In the genomic region with DNA sequence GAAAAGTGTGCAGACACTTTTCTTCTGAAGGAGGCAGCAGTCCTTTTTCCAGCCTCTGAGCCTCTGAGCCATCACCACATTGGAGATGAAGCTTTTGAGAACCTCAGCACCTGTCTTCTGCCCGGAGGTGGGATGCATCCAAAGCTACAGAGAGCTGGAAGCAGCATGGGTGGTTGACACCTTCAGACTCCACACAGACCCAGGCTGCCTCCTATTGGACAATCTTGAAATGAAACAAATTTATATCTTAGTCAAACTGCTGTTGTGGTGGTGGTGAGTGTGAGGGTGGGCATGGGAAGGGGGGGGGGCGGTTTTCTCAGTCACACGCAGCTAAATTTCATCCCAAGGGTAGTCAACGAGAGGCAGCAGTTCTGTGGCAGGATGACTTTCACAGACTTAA, we compare ENCODE assay signal across 22 mouse cellular contexts. TPM values are rescaled to one million over a fixed set of nuclear protein-coding genes. Genes with fewer than 3 reads are reported as not detected.
DNase-seq lines count a peak whose midpoint lies in the region; ATAC-seq and TF ChIP-seq lines count a peak whose summit lies in the region.
"Had no signal": no experiment of that assay in that cellular context is flagged by ENCODE, and none has a peak within 500 bp of the region (broad histone marks: within the 10 kb centered on the region; RNA-seq: fewer than 3 reads in every experiment).

No protein-coding gene starts in this region.

- H3K9ac ChIP-seq in forebrain, postnatal 0 days = no peak overlapping the region
- H3K9ac ChIP-seq in forebrain, embryonic 15.5 days (replicated peaks) = no peak overlapping the region
- H3K9ac ChIP-seq: embryonic facial prominence, embryonic 12.5 days; forebrain, embryonic 12.5 days; hindbrain, embryonic 13.5 days had no signal

- no peak for DNase-seq in forebrain, postnatal 0 days
- DNase-seq in kidney, adult 2 months = no peak
- no peak for DNase-seq in kidney, adult 8-10 months
- DNase-seq in A20 (ENCODE audit: low read depth, low spot score) = peak; percentile 11
- DNase-seq: adrenal gland, postnatal 14 days; cerebellum, adult 2 months; cerebellum, postnatal 10 days; gastrocnemius, postnatal 10 days; heart, adult 18-20 months; heart, postnatal 10 days; heart, postnatal 4 days had no signal

- no peak overlapping the region for H3K27ac ChIP-seq in forebrain, postnatal 0 days (ENCODE audit: low read depth, low read length)
- no peak overlapping the region for H3K27ac ChIP-seq in forebrain, embryonic 15.5 days (replicated peaks)
- no peak overlapping the region for H3K27ac ChIP-seq in kidney, adult 2 months (ENCODE audit: insufficient read depth, low read depth, low read length)
- H3K27ac ChIP-seq in small intestine, adult 2 months (ENCODE audit: insufficient read depth, low read depth, low read length) = no peak overlapping the region
- H3K27ac ChIP-seq: embryonic facial prominence, embryonic 12.5 days; forebrain, embryonic 12.5 days; heart, embryonic 10.5 days; hindbrain, embryonic 13.5 days had no signal

- H3K27me3 ChIP-seq in forebrain, postnatal 0 days (ENCODE audit: insufficient read depth, low read length) = no peaks in the 10 kb centered on the region; the same call in 1 of the 2 replicates
- H3K27me3 ChIP-seq in forebrain, embryonic 15.5 days = no peaks in the 10 kb centered on the region
- no peaks in the 10 kb centered on the region for H3K27me3 ChIP-seq in kidney, adult 2 months (replicated peaks; ENCODE audit: control insufficient read depth, insufficient read depth, low read length)
- H3K27me3 ChIP-seq in small intestine, adult 2 months (ENCODE audit: control insufficient read depth, insufficient read depth, low read length) = no peaks in the 10 kb centered on the region
- H3K27me3 ChIP-seq: embryonic facial prominence, embryonic 12.5 days; forebrain, embryonic 12.5 days; hindbrain, embryonic 13.5 days had no signal

- no peak overlapping the region for H3K4me3 ChIP-seq in forebrain, postnatal 0 days (ENCODE audit: low read depth, low read length)
- no peak overlapping the region for H3K4me3 ChIP-seq in forebrain, embryonic 15.5 days
- H3K4me3 ChIP-seq in kidney, adult 2 months (ENCODE audit: insufficient read depth, low read depth, low read length) = no peak overlapping the region
- H3K4me3 ChIP-seq in small intestine, adult 2 months (ENCODE audit: low read depth, low read length) = no peak overlapping the region
- H3K4me3 ChIP-seq: embryonic facial prominence, embryonic 12.5 days; forebrain, embryonic 12.5 days; heart, embryonic 10.5 days; hindbrain, embryonic 13.5 days had no signal

- H3K36me3 ChIP-seq in forebrain, postnatal 0 days (ENCODE audit: insufficient read depth) = no peaks in the 10 kb centered on the region
- no peaks in the 10 kb centered on the region for H3K36me3 ChIP-seq in forebrain, embryonic 15.5 days
- H3K36me3 ChIP-seq in kidney, adult 2 months (ENCODE audit: control insufficient read depth, insufficient read depth, low read length) = no peaks in the 10 kb centered on the region
- no peaks in the 10 kb centered on the region for H3K36me3 ChIP-seq in small intestine, adult 2 months (ENCODE audit: control insufficient read depth, insufficient read depth, low read length)
- H3K36me3 ChIP-seq: embryonic facial prominence, embryonic 12.5 days; forebrain, embryonic 12.5 days; heart, embryonic 10.5 days; hindbrain, embryonic 13.5 days had no signal

- no peak for TF ChIP-seq POLR2A in kidney, adult 2 months (IDR thresholded peaks at IDR 0.05; ENCODE audit: low read depth, low read length)
- TF ChIP-seq POLR2A in small intestine, adult 2 months (IDR thresholded peaks at IDR 0.05; ENCODE audit: low read depth, low read length) = no peak

- H3K4me2 ChIP-seq in forebrain, postnatal 0 days (ENCODE audit: low read depth) = no peak overlapping the region
- H3K4me2 ChIP-seq in forebrain, embryonic 15.5 days (replicated peaks) = no peak overlapping the region
- H3K4me2 ChIP-seq: embryonic facial prominence, embryonic 12.5 days; forebrain, embryonic 12.5 days; hindbrain, embryonic 13.5 days had no signal

- WGBS in forebrain, postnatal 0 days = 70% methylated on average over 4 of the region's 4 CpGs
- 64% methylated on average over 4 of the region's 4 CpGs for WGBS in forebrain, embryonic 15.5 days
- WGBS in kidney, adult 2 months = 49% methylated on average over 4 of the region's 4 CpGs
- 50% methylated on average over 4 of the region's 4 CpGs for WGBS in small intestine, adult 2 months

- ATAC-seq in forebrain, postnatal 0 days = no peak
- ATAC-seq in forebrain, embryonic 15.5 days (replicated peaks) = no peak
- ATAC-seq in erythroid progenitor cell, adult 5-6 weeks (replicated peaks; ENCODE audit: low FRiP score, poor library complexity, severe bottlenecking) = no peak
- ATAC-seq: activated CD4-positive, CD25-positive, alpha-beta regulatory T cell, adult 4 months; Patski had no signal

- H3K9me3 ChIP-seq in forebrain, postnatal 0 days (ENCODE audit: low read length) = no peaks in the 10 kb centered on the region
- H3K9me3 ChIP-seq in forebrain, embryonic 15.5 days = no peaks in the 10 kb centered on the region
- H3K9me3 ChIP-seq: embryonic facial prominence, embryonic 12.5 days; forebrain, embryonic 12.5 days; heart, embryonic 10.5 days; hindbrain, embryonic 13.5 days had no signal

- TF ChIP-seq CTCF in forebrain, postnatal 0 days (IDR thresholded peaks at IDR 0.05; ENCODE audit: low read depth) = peak; percentile 39
- TF ChIP-seq CTCF in kidney, adult 2 months (conservative IDR thresholded peaks at IDR 0.05; ENCODE audit: insufficient read depth, insufficient read length, low read depth, low read length) = 0 out of 2 replicates have a peak, but pooled peaks have one; percentile 3
- peak; percentile 46; the same call in 1 of the 2 replicates for TF ChIP-seq CTCF in small intestine, adult 2 months (IDR thresholded peaks at IDR 0.05; ENCODE audit: extremely low read depth, insufficient read length, insufficient replicate concordance, low read depth, low read length)

- no peaks in the 10 kb centered on the region for H3K4me1 ChIP-seq in forebrain, postnatal 0 days (ENCODE audit: insufficient read depth)
- no peaks in the 10 kb centered on the region for H3K4me1 ChIP-seq in forebrain, embryonic 15.5 days
- no peaks in the 10 kb centered on the region for H3K4me1 ChIP-seq in kidney, adult 2 months (ENCODE audit: control insufficient read depth, insufficient read depth, low read length)
- no peaks in the 10 kb centered on the region for H3K4me1 ChIP-seq in small intestine, adult 2 months (ENCODE audit: control insufficient read depth, insufficient read depth, insufficient read length, low read length)
- H3K4me1 ChIP-seq: embryonic facial prominence, embryonic 12.5 days; heart, embryonic 10.5 days; hindbrain, embryonic 13.5 days had no signal

RNA-seq across cellular contexts. Expression of gene Hs3st2, which starts 12.7 kb away (rescaled TPM):
- 17.9 and 28.3 TPM in 2 replicates for total RNA-seq in forebrain, postnatal 0 days (2014; rRNA removed)
- 22.3 and 31.7 TPM in 2 replicates for polyA plus RNA-seq in forebrain, postnatal 0 days (2015; fragmentation: Nextera tagmentation; extraction: Ambion mirVana)
- 12.7 and 15.5 TPM in 2 replicates for polyA plus RNA-seq in forebrain, embryonic 15.5 days (2015; fragmentation: Nextera tagmentation; extraction: Ambion mirVana)
- 0.03 TPM in 1 of 2 replicates, not detected in the other for polyA plus RNA-seq in kidney, adult 2 months (2012; rRNA removed)
- polyA plus RNA-seq in small intestine, adult 2 months (2012; rRNA removed) = 0.11 and 0.23 TPM in 2 replicates
- total RNA-seq in erythroid progenitor cell, adult 5-6 weeks (2015; ENCODE audit: low replicate concordance) = not detected in 2 replicates
- total RNA-seq in erythroid progenitor cell, adult 5-6 weeks (2017; ENCODE audit: low replicate concordance) = not detected in 2 replicates
- total RNA-seq: common myeloid progenitor, adult 5-6 weeks; heart, adult 18-20 months; heart, postnatal 10 days; heart, postnatal 4 days had no signal
- polyA plus RNA-seq: activated CD4-positive, CD25-positive, alpha-beta regulatory T cell, adult 4 months; C2C12; Patski had no signal

Comparison
In these comparisons a context has a peak if more than half of its experiments do, and no peak if none do; other contexts are left out.
1. RNA of gene Hs3st2, which starts 12.7 kb away (polyA plus RNA-seq): 22.3 to 31.7 TPM in forebrain, postnatal 0 days and 12.7 to 15.5 TPM in forebrain, embryonic 15.5 days; 0.11 to 0.23 TPM in small intestine, adult 2 months and 0.03 TPM in kidney, adult 2 months; every median in the first group is over 10 times any median in the second.
2. Peak in every context shown above with its lines, with median percentiles within 50 percentile points of each other: CTCF ChIP-seq.